ENCODE assay signal across 8 mouse cellular contexts in genomic region chr14:21981462-21981861, GRCm38 (mm10). TPM values are rescaled to one million over a fixed set of nuclear protein-coding genes. Genes with fewer than 3 reads are reported as not detected.
DNase-seq lines count a peak whose midpoint lies in the region; ATAC-seq lines count a peak whose summit lies in the region.

No protein-coding gene starts in this region.

- H3K4me2 ChIP-seq in embryonic facial prominence, embryonic 12.5 days (replicated peaks): peak overlapping the region; percentile 45
- H3K4me2 ChIP-seq in liver, embryonic 11.5 days: peak overlapping the region; percentile 16

- WGBS in embryonic facial prominence, embryonic 12.5 days: under 1% methylated on average over 22 of the region's 22 CpGs
- under 1% methylated on average over 22 of the region's 22 CpGs for WGBS in heart, embryonic 10.5 days
- WGBS in liver, embryonic 11.5 days: 1% methylated on average over 22 of the region's 22 CpGs

- peak; percentile 43; the same call in 1 of the 2 replicates for ATAC-seq in cerebellum, adult (ENCODE audit: insufficient number of reproducible peaks, low FRiP score, low TSS enrichment)
- peak; percentile 79; the same call in 1 of the 2 replicates for ATAC-seq in embryonic facial prominence, embryonic 12.5 days (ENCODE audit: insufficient number of reproducible peaks, insufficient read depth, low FRiP score, low TSS enrichment)
- peak; percentile 40; the same call in 1 of the 2 replicates for ATAC-seq in liver, embryonic 11.5 days (replicated peaks; ENCODE audit: low FRiP score)
- peak; percentile 42; the same call in 1 of the 2 replicates for ATAC-seq in monocyte, adult 5-6 weeks (replicated peaks; ENCODE audit: insufficient number of reproducible peaks, low FRiP score, low TSS enrichment, poor library complexity, severe bottlenecking)

- H3K27me3 ChIP-seq in embryonic facial prominence, embryonic 12.5 days: peaks cover 8% of the 10 kb centered on the region; the same call in 1 of the 2 replicates
- H3K27me3 ChIP-seq in heart, embryonic 10.5 days (ENCODE audit: insufficient read depth, poor library complexity, severe bottlenecking): peaks cover 45% of the 10 kb centered on the region
- H3K27me3 ChIP-seq in liver, embryonic 11.5 days (replicated peaks; ENCODE audit: control insufficient read depth, insufficient read depth, low read length): peaks cover 55% of the 10 kb centered on the region

- peaks cover 25% of the 10 kb centered on the region for H3K4me1 ChIP-seq in embryonic facial prominence, embryonic 12.5 days
- H3K4me1 ChIP-seq in heart, embryonic 10.5 days: peaks cover 38% of the 10 kb centered on the region
- peaks cover 14% of the 10 kb centered on the region for H3K4me1 ChIP-seq in liver, embryonic 11.5 days (replicated peaks; ENCODE audit: control insufficient read depth, insufficient read depth, low read length)

- H3K36me3 ChIP-seq in embryonic facial prominence, embryonic 12.5 days: peaks cover 11% of the 10 kb centered on the region
- H3K36me3 ChIP-seq in heart, embryonic 10.5 days: peaks cover 10% of the 10 kb centered on the region; the same call in 1 of the 2 replicates
- H3K36me3 ChIP-seq in liver, embryonic 11.5 days (ENCODE audit: control insufficient read depth, insufficient read depth, low read length): no peaks in the 10 kb centered on the region

- H3K4me3 ChIP-seq in embryonic facial prominence, embryonic 12.5 days: peak overlapping the region; percentile 27
- peak overlapping the region; percentile 77 for H3K4me3 ChIP-seq in heart, embryonic 10.5 days
- no peak overlapping the region for H3K4me3 ChIP-seq in liver, embryonic 11.5 days (ENCODE audit: low read depth, low read length)

- H3K27ac ChIP-seq in embryonic facial prominence, embryonic 12.5 days: no peak overlapping the region
- peak overlapping the region; percentile 56 for H3K27ac ChIP-seq in heart, embryonic 10.5 days
- no peak overlapping the region for H3K27ac ChIP-seq in liver, embryonic 11.5 days (ENCODE audit: low read depth, low read length)

- no peak overlapping the region for H3K9ac ChIP-seq in embryonic facial prominence, embryonic 12.5 days
- H3K9ac ChIP-seq in liver, embryonic 11.5 days (ENCODE audit: low read depth, low read length): no peak overlapping the region

- DNase-seq in cerebellum, adult 11 months: no peak
- DNase-seq in heart, embryonic 10.5 days (ENCODE audit: low spot score): peak; percentile 90
- peak; percentile 89 for DNase-seq in kidney, adult 9 months
- peak; percentile 78 for DNase-seq in liver, embryonic 11.5 days (ENCODE audit: low spot score)
- peak; percentile 63 for DNase-seq in testis, postnatal 14 days (ENCODE audit: low spot score)

- H3K9me3 ChIP-seq in embryonic facial prominence, embryonic 12.5 days: no peaks in the 10 kb centered on the region
- H3K9me3 ChIP-seq in heart, embryonic 10.5 days: no peaks in the 10 kb centered on the region
- H3K9me3 ChIP-seq in liver, embryonic 11.5 days (ENCODE audit: control insufficient read depth, low read length): no peaks in the 10 kb centered on the region

RNA-seq across cellular contexts. Expression of gene Zfp503, which starts 7.9 kb away (rescaled TPM):
- polyA plus RNA-seq in embryonic facial prominence, embryonic 12.5 days (2016; fragmentation: Nextera tagmentation; extraction: Ambion mirVana): 35.5 and 40.3 TPM in 2 replicates
- polyA plus RNA-seq in heart, embryonic 10.5 days (2016; fragmentation: Nextera tagmentation; extraction: Ambion mirVana): 3.2 and 13.4 TPM in 2 replicates
- 3.1 and 4.1 TPM in 2 replicates for polyA plus RNA-seq in liver, embryonic 11.5 days (2014; fragmentation: Nextera tagmentation; extraction: Ambion mirVana)
- 0.38 to 0.64 TPM (median 0.58 TPM) in 3 replicates for total RNA-seq in monocyte, adult 5-6 weeks (2017)

RNA-seq across cellular contexts. Expression of gene Lrmda, which starts 38.0 kb away (rescaled TPM):
- polyA plus RNA-seq in embryonic facial prominence, embryonic 12.5 days (2016; fragmentation: Nextera tagmentation; extraction: Ambion mirVana): 0.28 and 0.69 TPM in 2 replicates
- 0.60 and 1.1 TPM in 2 replicates for polyA plus RNA-seq in heart, embryonic 10.5 days (2016; fragmentation: Nextera tagmentation; extraction: Ambion mirVana)
- 0.30 and 0.53 TPM in 2 replicates for polyA plus RNA-seq in liver, embryonic 11.5 days (2014; fragmentation: Nextera tagmentation; extraction: Ambion mirVana)
- 6.4 to 20.3 TPM (median 10.3 TPM) in 3 replicates for total RNA-seq in monocyte, adult 5-6 weeks (2017)
